Mouse (Mus musculus): ENCODE data around the gene Il1r2. TPM values are rescaled to one million over a fixed set of nuclear protein-coding genes. Genes with fewer than 3 reads are reported as not detected.

The Il1r2 gene
- total RNA-seq (2021): 1 to 10 TPM in 1 of 2 experiments, not detected in 1; 1.3 TPM
- not detected in 2 replicates for polyA plus RNA-seq (2012; rRNA removed)
- long read RNA-seq: 0 reads

GRCm38 (mm10) chr1:40073779-40074178 is at the start of gene Il1r2:
Il1r2 (plus strand) TSS chr1:40074079.
- DNase-seq: no peak

DNA sequence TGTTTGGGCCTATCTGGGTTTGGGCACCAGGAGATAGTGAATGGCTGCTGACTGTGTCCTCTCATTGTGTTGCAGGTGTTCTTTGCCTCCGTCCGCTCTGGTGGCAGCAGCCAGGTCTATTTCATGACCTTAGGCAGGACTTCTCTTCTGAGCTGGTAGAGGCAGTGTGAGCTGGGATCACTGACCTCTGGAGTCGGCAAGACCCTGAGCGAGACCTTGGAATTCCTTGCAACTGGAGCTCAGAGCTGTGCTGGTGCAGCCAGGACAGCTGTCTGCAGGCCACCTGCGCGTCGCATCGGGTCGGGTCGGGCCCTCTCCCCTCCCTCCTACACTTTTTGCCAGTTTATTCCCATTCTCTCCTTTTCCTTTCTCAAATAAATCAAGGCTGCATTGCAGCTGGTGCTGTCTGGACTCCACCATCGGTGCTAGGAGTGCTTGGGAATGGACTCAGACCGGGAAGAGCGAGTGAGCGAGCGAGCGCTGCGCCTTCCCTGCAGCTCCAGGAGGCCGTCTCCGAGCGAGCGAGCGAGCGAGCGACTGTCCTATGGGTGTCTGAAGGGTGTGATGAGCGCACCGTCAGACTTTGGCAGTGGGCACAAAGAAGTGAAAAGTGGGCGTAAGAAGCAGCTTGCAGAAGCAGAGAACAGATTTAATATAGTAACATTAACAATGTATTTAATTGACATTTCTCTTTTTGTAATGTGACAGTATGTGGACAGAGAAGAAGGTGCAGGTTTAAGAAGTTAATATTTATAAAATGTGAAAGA is 49.1 kb upstream of the Il1r2 start:
- DNase-seq: peak; percentile 36

DNA sequence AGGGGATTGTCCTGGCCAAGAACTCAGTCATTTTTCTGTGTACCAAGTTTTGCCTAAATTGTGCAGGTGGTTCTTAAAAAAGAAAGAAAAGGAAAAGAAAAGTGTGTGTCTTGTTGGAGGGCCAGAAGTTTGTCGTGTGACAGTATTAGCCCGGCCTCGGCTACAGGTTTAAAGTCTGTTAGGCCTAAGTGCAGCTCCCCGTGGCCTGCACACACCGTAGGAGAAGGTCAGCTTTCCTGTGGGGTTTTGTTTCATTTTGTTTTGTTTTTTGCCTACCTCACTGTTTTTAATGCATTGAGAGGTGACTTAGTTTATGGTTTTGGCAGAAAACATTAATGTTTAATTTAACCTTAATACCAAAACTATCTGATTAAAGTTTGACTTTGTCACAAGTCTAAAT is 48.5 kb upstream of the Il1r2 start:
- no peak for DNase-seq

GRCm38 (mm10) chr1:40027116-40027620 is 46.7 kb upstream of the Il1r2 start:
- DNase-seq: no peak

- DNase-seq: no peak
These were observed 45.5 kb upstream of the Il1r2 start for GRCm38 (mm10) chr1:40028207-40028998.

- DNase-seq: no peak
These were observed 44.3 kb upstream of the Il1r2 start for GRCm38 (mm10) chr1:40029597-40029996.

DNA sequence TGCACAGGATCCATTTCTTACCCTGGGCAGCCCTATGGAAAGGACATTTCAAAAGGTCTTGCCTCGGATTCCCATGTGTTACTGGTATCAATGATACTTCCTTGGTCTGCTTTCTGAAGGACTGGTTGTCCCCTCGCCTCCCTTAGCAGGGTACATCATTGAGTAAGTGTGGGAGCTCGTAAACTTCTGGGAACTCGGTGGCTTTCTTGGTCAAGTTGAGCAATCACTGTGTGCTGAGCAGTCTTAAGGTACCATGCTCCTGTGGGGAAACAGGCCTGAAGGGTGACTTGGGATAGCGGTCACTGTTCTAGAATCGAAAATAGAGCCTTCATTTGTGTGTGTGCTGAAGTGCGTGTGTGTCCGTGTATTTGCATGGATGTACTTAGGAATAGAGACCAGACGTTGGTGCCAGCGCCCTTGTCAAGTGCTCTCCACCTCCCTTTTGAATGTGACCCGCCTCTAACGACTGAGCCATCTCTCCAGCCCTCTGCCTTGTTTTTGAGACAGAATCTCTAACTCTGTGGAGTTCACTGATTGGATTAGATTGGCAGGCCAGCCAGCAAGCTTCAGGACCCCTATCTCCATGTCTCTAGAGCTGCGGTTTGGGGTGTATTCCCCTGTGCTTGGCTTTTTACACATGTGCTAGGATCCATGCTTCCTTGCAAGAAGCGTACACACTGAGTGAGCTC is 43.4 kb upstream of the Il1r2 start:
- no peak for DNase-seq

DNA sequence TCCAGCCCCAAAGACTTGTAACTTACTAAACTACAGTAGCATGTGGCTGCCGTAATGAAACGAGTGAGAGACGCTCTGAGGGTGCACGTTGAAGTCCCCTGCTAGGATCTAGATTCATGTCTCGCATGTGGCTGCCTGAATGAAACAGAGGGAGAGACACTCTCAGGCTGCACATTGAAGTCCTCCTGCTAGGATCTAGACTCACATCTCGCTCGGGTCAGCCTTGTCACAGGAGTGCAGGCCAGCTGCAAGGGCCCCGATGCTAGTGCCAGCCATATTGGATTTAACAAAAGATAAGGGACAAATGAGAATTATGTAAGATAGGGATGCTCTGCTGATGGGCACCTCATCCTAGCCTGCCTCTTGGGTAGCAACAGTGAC is 42.9 kb upstream of the Il1r2 start:
- DNase-seq: no peak

DNA sequence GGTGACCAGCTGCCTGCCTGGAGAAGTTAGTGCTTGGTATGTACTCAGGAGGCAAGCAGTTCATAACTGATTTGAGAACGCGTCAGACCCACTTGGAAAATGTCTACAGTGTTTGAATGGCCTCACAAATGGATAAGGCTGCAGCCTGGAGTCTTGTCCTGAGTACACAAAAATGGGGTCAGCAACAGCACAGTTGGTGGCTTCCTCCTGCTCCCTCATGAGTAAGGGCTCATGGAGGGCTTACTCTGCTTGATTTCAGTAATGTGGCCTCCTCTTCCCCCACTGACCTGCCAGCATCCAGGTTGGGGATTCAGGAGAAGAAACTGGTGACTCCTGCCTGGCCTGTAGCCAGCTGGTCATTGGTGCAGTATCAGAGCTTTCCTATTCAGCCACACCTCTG is 42.3 kb upstream of the Il1r2 start:
- DNase-seq: no peak

- no peak for DNase-seq
These were observed 40.6 kb upstream of the Il1r2 start for GRCm38 (mm10) chr1:40033315-40033714.

DNA sequence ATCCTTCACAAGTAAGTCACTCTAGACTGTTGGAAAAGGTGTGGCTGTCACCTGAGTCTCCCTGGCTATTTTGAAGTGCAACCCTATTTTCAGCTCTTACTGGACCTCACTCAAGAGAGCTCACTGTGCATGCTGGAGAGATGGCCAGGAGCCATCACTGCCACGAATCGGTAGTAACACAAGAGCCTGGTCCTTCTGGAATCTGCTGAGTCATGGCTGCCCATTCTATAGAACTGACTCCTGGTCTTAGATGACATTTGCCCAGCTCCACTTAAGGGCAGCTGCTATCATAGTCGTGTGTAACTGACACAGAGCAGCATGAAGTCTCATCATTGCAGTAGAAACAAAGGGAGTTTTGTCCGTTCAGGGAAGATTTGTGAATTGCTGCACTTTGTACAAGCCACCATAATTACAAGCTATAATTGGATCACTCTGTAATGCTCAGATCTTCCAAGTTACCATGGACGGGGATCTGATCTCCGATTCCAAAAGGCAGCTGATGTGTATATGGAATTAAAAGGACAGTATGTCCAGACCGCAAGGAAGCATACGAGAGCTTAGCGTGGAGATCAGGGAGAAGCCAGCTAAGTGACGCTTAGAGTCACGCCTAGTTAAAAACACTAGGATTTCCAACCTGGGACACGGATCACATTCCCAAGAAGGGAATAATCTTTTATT is 40.0 kb upstream of the Il1r2 start:
- no peak for DNase-seq

DNA sequence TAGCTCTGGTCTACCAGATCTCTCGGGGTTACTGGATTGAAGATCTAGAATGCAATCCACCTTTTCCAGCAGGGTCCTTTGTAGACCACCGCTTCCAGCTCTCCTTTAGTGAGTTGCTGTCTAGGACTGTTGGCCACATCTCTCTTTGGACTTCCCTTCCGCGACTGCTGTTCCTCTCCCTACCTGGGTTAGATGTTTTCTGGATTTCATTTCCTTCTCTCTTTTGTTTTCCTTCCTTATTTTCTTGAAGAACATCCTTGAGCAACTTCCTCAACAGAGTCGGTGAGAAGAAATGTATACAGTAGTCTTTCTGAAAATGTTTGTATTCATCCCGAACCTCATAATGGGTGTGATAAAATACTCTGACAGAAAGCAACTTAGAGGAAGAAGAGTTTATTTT is 36.0 kb upstream of the Il1r2 start:
- DNase-seq: no peak

GRCm38 (mm10) chr1:40045686-40046085 is 28.2 kb upstream of the Il1r2 start:
- DNase-seq: no peak

GRCm38 (mm10) chr1:40046600-40046999 is 27.3 kb upstream of the Il1r2 start:
- no peak for DNase-seq

DNA sequence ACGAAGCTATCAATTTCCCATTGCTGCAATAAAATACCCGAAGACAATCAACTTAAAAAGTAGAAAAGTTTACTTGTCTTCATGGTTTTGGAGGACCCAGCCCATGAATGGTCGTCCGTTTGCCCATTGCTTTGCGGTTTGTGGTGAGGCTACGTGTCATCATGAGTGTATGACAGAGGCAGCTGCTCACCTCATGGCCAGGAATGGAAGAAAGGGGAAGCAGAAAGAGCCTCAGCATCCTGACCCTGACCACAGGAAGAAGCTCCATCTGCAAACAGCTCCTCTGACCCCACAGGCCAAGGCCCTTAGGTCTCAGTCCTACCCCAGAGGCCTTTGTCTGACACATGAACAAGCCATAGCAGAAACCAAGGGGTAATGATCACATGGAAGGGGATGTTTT is 22.7 kb upstream of the Il1r2 start:
- DNase-seq: no peak

DNA sequence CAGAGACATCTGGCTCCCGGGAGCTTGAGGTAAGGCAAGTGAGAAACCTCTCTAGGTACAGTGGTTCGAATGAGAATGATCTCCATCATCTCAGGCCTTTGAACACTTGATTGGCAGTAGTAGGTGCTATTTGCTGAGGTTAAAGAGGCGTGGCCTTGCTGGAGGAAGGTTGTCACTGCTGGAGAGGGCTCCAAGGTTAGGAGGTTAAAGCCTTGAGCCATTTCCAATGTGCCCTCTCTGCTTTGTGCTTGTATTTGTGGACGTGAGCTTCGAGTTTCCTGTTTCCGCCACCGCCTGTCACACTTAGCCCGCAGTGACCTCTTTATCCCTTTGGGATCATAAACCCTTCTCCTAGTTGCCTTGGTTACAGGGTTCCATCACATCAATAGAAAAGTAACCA is 21.7 kb upstream of the Il1r2 start:
- DNase-seq: no peak

DNA sequence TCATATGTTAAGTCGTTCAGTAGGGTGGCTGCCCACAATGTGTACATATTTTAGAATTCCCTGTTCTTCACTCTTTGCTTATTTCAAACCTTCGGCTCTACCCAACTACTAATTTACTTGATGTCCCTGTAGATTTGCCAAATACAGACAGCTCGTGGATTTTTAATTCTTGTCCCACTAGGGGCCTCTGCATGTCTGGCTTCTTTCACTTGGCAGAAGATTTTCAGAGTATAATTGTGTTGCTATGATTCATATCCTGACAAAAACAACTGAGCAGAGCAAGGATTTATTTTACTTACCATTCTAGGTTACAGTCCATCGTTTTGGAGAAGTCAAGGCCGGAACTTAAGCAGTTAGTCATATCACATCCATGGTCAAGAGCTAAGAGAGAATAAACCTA is 20.8 kb upstream of the Il1r2 start:
- no peak for DNase-seq

GRCm38 (mm10) chr1:40055051-40055450 is 18.8 kb upstream of the Il1r2 start:
- DNase-seq: no peak

DNA sequence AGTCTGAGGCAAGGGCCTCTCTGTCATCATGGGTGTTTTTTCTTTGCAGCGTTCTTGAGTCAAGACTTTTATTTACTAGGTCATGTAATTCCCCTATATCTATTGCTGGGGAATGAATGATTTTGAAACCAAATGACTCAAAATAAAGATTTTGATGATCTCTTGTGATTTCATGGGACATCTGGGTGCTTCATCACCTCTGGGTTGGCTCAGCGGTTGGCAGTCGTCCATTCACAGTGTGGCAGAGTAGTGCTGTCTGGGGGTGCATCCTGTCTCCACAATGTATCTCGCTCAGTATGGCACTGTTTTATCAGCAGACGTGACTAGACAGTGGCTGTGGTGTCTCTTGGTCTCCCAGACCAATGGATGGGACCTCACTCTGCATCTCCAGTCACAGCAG is 17.9 kb upstream of the Il1r2 start:
- no peak for DNase-seq

DNA sequence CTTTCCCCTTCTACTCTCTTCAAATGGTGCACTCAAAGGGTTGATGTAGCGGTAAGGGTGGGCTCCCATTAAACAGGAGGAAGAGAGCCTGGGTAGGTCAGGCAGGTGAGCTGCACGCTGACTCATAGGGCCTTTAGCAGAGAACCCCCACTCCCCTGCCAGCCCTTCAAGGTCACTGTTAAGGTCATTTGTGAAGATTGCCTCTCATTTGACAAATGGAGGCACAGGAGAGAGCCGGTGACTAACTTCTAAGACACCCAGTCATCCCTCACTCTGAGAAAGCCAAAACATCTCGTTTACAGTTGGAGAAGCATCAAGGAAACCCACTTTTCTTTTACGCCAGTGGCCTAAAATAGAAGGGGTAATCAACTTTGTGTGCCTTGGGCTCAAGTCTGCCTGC is 16.5 kb upstream of the Il1r2 start:
- DNase-seq: peak; percentile 42

- DNase-seq: no peak
These were observed 15.9 kb upstream of the Il1r2 start for GRCm38 (mm10) chr1:40058013-40058412.

- DNase-seq: peak; percentile 11
These were observed 14.6 kb upstream of the Il1r2 start for GRCm38 (mm10) chr1:40059122-40059774.

All from adrenal gland, adult 2 months (tissue).